Mouse (Mus musculus) v-Abl transformed pro-B cells (cell line): ENCODE data around the gene Fam172a.

Experiments
- in situ Hi-C, 2 experiments: fragments of 400-800 bp; cut with MboI; formaldehyde crosslinking; loops; one replicate each; pipeline ENCODE4 v1.15.1; 2025; ENCODE audit not compliant: unreplicated experiment in 2 of 2

The Fam172a gene

DNA sequence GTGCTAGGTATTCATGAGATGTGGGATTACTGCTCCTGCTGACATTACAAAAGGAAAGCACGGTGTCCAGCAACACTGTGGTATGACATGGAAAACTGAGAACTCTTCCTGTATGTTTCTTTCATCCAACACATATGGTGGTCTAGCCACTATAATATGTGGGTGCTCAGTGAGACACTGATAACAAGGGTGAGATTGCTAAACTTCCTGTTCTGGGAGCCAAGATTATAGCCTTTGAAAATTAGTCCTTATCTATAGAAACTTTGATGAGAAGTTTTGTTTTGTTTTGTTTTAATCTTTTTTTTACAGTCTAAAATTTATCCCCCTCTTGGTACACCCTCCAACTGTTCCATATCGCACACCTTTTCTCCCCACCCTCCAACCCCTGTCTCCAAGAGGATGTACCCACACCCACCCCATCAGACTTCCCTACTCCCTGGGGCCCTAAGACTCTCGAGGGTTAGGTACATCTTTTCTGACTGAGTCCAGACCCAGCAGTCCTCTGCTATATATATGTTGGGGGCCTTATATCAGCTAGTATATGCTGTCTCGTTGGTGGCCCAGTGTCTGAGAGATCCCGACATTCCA, 397.1 kb downstream of the Fam172a start:
- in situ Hi-C loops = no loop called here

DNA sequence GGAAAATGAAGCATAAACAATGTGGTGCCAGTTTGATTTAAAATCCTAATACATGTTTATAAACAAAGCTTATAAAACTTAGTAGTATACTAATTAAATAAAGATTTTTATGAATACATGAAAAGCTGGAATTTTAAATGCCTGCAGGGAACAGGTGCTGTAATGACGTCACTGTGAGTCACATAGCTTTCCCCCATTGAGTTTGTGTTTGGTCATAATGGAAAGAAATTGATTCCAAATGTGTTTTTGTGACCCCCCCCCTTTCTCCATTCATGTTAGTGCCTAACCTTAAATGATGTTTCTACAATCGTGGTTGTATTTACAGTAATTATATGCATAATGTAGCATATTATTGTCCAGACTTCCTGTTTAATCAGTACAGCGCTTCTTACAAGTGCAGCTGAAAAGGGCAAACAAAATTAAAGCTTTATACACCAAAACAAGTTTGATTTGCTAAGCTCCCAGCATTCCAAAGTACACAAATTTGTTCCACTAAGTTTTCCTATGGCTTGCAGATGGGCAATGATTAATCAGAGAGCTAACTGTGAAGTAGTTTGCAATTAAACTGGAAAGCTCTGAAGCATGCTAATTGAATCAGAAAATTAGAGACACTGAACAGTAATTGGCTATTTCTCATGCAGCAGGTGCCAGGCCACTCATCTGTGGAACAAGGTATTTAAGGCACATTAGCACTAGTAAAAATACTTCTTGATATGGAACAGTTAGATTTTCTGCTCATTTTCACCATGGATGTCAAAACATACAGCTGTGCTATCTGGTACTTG, 398.1 kb downstream of the Fam172a start:
- in situ Hi-C loops = no loop called here

DNA sequence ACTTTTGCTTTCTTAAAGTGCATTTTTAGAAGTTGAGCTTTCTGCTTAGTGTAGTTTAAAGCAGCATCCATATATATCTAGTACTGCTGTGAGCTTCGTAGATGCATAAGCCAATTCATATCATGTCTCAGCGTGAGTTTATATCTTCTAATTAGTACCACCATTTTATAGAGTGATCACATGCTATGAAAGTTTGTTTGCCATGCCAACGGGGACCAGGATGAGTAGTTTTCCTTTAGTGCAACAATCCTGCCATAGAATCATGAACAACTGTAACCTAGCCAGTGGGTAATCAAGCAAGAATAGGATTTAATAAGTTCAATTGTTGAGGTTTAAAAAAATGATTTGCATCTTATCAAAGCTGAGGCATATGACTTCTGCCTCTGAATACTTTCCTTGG, 398.8 kb downstream of the Fam172a start:
- in situ Hi-C loops = no loop called here

DNA sequence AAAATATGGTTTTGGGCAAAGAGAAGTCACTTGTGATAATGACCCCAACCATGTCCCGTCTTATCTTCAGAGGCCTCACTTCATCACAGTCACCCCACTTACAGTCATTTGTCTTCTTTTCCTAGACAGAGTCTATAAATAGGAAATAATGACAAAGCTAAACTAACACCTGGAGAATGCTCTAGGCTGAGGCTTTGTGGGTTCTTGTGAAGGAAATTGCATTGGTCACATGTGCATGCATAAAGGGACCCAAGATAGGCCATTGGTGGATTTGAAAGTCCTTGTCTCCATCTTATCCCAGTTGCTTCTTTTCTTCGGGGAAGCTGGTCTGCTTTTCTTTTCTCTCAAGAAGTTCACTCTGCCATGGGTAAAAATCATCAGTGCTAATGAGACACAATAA, 400.5 kb downstream of the Fam172a start:
- in situ Hi-C loops = no loop called here

DNA sequence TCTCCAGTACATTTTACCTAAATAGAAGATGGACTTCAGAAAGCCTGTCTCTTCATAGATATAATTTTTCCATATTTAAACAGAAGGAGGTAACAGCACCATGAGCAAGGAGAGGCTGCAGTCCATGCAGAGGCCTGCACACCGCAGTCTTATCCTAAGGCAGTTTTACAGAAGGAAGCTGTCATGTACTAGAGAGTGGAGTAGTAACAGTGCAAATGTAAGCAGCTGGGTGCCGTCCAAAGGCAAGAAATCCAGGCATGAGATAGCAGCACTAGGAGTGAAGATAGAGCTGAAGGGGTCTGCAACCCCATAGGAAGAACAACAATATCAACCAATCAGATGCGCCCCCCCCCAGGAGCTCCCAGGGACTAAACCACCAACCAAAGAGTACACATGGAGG, 403.0 kb downstream of the Fam172a start:
- in situ Hi-C loops = no loop called here

DNA sequence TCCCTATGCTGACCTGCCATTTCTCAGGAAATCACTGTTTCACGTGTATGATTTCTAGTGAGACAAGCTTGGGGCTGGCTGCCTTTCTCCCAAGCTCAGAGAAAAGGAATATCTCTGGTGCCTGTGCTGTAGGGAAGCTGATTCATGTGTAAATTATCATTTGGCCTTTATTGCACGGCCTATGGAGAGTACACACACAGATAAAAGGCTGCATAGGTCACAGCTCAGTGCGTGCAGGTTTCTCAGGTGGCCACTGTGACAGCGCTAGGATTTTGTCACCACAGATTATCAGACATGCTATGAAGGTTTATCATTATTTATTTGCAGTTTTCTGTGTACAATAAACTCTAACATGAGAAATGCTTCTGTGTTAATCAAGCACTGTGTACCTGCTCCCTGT, 408.8 kb downstream of the Fam172a start:
- in situ Hi-C loops = no loop called here

DNA sequence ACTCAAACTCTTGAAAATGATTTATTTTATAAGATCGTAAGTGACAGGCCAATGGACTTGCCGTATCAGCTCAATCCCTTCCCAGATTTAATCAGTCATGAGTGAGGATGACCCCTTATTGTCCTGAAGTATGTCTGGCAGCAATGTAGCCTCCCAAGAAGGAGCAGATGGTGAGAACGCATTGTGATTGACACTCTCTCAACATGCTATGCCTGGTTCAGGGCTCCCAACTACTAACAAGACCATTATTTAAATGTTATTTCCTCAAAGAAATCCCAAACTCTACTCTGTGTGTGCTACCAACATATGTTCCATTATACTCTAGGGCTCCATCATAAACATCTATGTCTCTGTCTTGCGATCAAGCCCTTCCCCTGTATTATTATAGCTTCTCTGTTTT, 412.1 kb downstream of the Fam172a start:
- in situ Hi-C loops = no loop called here

DNA sequence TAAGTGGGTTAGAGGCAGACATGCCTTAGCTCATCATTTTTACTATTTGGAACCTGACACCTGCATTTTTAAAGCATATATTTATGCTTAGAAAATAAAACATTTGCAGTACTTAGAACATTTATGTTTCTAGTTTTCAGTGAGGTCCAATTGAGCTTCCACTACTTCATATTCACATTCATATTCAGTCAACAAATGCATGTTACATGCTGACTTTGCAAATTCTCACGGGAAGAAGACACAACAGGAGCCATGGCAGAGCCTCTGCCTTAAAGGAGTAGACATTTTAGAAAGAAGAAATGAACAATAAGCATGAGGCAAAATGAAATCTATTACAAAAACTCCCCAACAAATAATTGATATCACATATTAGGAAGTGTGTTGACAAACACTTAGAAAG, 416.9 kb downstream of the Fam172a start:
- in situ Hi-C loops = no loop called here

DNA sequence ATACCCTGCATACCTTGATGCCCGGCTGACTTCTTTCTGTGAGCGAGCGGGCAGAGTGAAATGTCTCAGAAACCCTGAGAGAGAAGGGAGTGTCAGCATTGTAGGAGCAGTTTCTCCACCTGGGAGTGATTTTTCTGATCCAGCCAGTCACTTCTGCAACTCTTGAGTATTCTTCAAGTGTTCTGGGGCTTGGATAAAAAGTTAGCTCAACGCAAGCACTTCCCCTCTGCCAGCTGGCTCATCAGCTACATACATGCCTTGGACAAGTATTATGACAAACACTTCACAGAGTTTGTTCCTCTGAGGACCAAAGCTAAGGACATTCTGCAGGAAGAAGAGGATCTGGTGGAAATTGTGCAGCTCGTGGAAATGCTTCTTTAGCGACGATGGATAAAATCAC, 420.2 kb downstream of the Fam172a start:
- in situ Hi-C loops = no loop called here

DNA sequence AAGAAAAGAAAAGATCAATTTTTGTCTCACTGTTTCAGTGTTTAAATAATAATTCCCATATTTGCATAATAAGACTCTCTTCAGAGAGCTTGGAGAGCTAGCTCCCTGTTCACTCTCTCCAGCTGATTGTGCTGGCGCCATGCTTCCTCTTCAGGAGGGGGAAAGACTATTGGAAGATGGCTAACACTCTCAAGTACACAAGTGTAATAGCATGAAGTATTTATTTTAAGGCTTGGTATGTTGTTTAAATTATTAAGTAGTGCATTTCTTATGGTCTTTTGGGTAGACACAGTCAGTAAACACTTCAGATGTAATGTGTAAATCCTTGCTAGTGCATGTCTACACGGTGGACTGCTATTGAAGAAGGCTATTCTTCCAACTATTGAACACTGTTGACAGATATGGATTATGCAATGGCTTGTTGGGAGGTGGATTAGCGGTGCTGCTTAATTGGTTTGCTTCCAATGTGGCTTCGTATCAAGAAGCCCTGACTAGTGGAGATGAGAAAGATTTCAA, 422.1 kb downstream of the Fam172a start:
- in situ Hi-C loops = no loop called here

DNA sequence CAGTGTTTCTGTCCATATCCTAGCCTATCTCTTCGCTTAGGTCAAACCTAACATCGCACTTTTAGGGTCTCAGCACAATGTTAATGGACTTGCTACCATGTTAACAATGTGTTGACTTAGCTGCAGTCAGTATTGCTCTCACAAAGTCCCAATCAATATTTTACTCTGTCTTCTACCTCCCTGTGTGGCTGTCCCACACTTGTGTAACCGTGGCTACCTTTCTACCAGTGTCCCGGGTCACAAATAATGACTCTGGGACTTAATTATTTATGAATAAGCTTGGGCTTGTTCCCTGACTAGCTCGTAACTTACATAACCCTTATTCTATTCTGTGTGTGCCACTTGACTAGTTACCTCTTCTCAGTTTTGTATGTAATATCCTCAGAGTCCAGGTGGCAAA, 455.6 kb downstream of the Fam172a start:
- in situ Hi-C loops = no loop called here

DNA sequence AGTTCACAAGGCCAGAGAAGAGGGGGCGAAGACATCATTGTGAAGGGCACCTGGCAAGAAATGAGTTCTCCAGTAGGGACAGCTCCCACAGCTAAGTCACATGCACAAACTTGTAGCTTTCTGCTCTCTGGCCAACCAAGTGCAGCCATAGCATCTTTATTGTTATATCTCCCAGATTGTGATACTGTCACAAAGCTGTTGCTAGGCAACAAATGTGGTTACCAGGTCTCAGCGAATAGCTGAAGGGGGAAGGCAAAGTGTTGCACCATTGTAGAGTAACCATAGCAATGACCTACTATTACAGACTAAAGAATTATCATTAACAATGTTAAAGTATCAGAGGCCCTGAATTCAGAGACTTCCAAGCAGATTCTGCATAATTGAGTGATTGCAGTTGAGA, 460.3 kb downstream of the Fam172a start:
- in situ Hi-C loops = no loop called here

DNA sequence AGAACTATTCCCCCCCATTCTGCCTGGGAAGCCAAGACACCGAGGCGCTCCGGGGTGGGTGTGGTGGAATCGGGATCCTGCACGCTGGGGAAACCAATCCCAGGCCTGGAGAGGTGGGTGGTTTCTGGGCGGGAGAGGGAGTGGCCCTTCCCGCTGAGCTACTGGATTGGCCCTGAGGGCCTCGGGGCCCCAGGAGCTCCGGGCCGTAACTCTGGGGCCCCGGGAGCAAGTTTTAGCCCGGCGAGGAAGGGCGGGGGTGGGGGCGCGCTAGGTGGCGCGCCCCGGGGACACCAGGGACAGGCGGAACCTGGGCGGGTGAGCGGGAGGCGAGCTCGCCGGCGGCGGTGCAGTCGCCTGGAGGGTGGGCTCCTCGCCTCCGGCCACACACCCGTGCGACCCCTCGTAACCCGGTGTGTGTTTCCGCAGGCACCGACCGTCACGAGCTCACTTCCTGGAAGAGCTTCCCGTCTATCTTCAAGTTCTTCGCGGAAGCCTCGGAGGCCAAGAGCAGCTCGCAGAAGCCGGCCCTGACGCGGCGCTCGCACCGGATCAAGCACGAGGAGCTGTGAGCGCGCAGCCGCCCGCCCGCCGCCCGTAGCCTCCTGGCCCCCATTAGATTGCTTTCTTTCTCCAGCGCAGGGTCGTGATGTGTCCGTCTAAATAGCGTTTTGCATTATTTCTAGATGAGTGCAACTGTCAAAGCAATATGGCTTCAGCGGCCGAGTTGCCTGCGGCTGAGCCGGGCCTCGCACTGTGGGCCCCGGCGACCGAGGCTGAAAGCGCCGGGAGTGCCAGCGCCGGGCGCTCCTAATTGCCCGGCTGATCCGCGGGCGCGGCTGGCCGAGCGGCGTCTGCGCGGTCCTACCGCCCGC, 461.5 kb downstream of the Fam172a start:
- in situ Hi-C loops = no loop called here

DNA sequence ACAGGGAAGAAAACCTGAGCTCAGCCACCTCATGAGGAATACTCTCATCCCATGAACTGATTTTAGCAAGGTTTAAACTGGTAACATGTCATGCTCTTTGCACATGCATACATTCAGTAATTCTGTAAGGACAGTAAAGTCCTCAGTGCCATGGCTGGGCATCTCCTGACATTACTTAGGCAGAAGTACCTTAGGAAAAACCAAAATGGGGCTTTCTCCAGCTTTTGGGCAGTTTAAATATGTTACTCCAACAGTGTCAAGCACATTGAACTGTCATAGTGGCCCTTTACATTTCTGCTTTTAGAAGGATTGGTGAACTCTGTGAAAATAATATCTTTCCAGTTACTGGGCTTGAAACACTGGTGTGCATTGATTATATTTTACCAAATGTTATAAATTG, 463.1 kb downstream of the Fam172a start:
- in situ Hi-C loops = no loop called here

DNA sequence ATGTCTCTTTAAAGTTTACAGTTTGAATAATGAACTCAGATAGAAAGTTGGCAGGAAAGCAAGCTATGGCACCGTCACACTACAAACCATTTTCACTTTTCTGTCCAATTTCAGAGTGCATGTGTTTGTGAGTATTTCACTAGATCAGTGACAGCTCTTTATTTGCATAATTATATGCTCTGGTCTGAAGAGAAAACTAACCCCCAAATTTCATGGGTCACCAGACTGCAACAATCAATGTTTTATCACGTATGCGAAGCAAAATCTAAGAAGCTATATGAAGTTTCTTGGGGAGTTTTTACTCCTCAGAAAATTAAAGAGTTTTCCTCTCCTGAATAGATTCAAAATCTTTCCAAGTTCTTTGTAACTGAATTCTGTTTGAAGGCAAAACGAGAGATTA, 466.3 kb downstream of the Fam172a start:
- in situ Hi-C loops = no loop called here

DNA sequence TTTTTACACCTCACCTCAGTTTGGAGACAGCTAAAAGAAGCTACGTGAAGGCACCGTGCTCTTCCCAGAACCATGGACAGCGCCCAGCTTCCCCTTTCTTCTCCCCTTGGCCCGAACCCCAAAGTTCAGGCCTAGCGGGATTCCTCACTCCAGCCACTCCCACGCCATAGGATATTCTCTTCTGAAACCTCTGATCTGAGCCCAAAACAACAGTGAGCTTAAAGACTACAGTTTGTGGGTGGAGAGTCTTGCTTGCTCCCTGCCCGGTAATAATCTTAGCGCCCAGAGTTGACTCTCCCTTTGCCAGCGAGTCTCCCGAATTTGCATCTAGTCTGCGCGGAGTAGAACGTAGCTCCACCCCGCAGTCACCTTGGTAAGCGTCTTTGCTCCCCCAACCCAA, 469.5 kb downstream of the Fam172a start:
- in situ Hi-C loops = no loop called here

DNA sequence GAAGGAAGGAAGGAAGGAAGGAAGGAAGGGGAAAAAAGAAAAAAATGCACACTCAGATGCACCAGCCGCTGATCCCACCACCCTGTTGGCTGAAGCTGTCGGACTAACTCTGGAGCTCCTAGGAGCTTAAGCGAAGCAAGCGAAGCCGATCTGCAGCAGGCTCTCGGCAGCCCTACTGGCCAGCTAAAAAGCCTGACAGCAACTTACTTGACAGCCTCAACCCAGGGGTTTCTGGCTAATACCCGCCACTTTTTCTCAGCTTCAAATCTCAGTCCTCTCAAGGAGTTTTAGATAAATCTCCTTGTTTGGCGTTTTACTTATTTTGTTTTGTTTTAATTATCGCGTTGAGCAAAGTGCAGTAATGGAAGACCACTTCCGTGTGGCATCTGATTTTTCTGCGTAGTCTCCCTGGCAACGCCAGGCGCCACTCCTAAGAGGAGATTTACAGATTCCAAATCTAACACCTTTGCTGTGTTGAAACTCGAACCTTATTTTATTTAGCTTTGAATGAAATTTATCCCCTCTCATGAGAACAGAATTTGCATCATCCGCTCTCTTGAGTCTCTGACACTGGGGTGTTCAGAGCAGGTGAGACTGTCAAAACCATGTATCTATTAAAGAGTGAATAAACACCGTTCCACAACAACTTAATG, 470.3 kb downstream of the Fam172a start:
- in situ Hi-C loops = no loop called here

DNA sequence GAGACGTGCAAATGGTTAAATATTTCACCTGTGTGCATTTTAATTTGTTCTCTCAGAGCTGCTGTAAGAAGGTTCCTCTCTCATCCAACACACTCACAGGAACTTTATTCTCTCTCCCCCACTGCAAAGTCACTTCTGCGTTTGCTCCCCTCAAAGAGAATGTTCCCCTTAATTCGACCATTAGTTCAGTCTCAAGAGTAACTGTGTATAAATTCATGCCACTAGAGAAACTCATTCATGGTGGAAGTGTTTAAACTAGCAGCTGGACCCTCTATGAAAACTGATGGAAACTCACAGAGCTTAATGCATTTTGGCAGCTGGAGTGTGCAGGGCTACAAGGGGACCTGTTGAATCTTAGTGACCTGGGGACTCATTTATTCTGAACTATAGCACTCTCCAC, 471.0 kb downstream of the Fam172a start:
- in situ Hi-C loops = no loop called here

DNA sequence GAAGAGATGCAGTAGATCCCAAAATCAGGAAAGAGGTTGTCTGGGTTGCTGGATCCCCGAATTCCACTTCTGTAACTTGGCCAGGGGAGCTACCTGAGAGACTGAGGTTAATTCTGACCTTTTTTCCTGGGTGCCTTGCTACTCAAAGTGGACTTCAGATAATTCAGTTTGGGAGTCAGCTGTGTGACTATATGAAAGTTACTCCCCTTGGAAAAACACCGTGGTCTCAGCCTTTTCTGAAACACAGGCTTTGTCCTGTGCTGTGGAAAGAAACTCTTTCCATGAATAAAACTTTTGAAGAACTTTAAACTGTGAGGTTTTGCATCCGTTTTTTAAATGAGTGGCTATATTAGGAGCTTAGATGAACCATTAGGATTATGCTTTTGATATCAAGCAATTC, 472.4 kb downstream of the Fam172a start:
- in situ Hi-C loops = no loop called here

DNA sequence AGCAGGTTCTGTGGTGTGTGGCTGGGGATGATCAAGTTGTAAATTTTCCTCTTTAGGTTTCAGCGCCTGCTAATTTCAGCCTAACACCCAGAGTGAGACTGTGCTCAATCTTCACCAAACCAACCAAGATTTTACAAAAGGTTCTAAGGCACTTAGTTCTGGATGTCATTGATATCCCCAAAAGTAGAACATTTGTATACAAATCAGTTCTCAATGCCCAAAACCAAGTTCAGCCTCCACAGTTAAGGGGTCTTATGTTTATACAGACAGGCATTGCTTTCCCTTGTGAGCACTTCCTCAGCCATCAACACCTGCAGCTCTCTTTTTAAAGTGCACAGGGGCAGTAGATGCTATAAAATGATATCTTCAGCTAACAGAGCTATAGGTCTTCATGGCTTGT, 473.1 kb downstream of the Fam172a start:
- in situ Hi-C loops = no loop called here

DNA sequence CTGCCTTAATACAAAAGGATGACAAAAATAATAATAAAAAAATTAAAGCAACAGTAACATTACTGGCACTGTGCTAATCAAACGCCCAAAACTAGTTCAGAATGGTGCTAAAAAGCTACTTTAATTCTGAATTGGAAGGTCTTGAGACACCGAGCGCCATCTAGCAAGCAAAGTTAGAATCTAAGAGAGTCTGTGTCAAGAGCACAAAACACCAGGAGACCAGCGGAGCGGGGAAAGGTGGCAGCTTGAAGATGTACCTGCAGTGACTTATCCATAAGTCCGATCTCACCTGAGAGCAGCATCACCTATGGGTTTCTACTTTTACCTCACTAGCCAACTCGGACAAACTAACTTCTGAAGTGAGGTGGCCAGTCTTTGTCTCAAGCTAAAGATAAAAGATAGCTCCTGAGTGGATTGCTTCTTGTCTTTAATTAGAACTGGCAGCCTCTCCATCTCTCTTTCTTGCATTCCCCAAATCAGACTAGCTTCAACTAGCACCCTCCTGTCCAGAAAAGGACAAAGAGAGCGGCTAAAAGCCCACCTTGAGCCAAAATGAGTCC, 474.1 kb downstream of the Fam172a start:
- in situ Hi-C loops = no loop called here
